Mouse (Mus musculus) small intestine, adult 2 months (tissue): ENCODE measurements around the gene Gabbr2. TPM values are rescaled to one million over a fixed set of nuclear protein-coding genes. Genes with fewer than 3 reads are reported as not detected.
A peak's percentile ranks its signal among the peaks of the same experiment; 100 is the strongest.

Source experiments
- H3K27ac ChIP-seq: fragments of 200-500 bp; 2 replicates; pipeline ENCODE4 v1.5.1; 2012; ENCODE audit warnings: low read depth, low read length, control low read depth, inconsistent platforms; ENCODE audit not compliant: insufficient read depth
- H3K27me3 ChIP-seq: fragments of 200-500 bp; 2 replicates; pipeline ENCODE4 v1.6.1; 2012; ENCODE audit warnings: mild to moderate bottlenecking, moderate library complexity, low read length, inconsistent platforms; ENCODE audit not compliant: control insufficient read depth, insufficient read depth
- H3K36me3 ChIP-seq: fragments of 200-500 bp; 2 replicates; pipeline ENCODE4 v1.6.1; 2012; ENCODE audit warnings: mild to moderate bottlenecking, low read length, control low read depth, inconsistent platforms; ENCODE audit not compliant: control insufficient read depth, insufficient read depth
- H3K4me1 ChIP-seq: fragments of 200-500 bp; 2 replicates; pipeline ENCODE4 v1.6.1; 2012; ENCODE audit warnings: low read length, inconsistent platforms, mixed read lengths; ENCODE audit not compliant: control insufficient read depth, insufficient read depth, insufficient read length
- H3K4me3 ChIP-seq: fragments of 200-500 bp; 2 replicates; pipeline ENCODE4 v1.5.1; 2012; ENCODE audit warnings: low read depth, mild to moderate bottlenecking, control low read depth, inconsistent platforms, low read length, moderate library complexity
- CTCF ChIP-seq: fragments of 200-500 bp; IDR thresholded peaks from 2 replicates; pipeline ENCODE4 v1.5.1; 2012; ENCODE audit warnings: low read depth, mild to moderate bottlenecking, control low read depth, inconsistent platforms, low read length, moderate library complexity, mixed read lengths; ENCODE audit not compliant: insufficient replicate concordance, insufficient read length; ENCODE audit errors: extremely low read depth
- POLR2A ChIP-seq: fragments of 200-500 bp; IDR thresholded peaks from 2 replicates; pipeline ENCODE4 v1.6.1; 2012; ENCODE audit warnings: low read depth, mild to moderate bottlenecking, control low read depth, inconsistent platforms, low read length, moderate library complexity
- WGBS: fragments of 180-500 bp; shearing (Covaris S2); methylation state at CpG from one replicate; pipeline ENCODE4 v1.1.7; 2018; 5-methylcytosine and 5-hydroxymethylcytosine counted together
- polyA plus RNA-seq: library from polyadenylated mRNA; depleted of rRNA; stranded (reverse); fragments of >200 nt; gene quantifications from 2 replicates; pipeline ENCODE4 v1.2.3, GENCODE M21; 2012

Gabbr2 gene
- polyA plus RNA-seq, 1 experiment: 0.74 TPM

- Histone ChIP-seq H3K36me3 (no peaks in the 10 kb centered on the region), H3K4me3 (no peak overlapping the region), H3K4me1 (peaks cover 8% of the 10 kb centered on the region), H3K27me3 (no peaks in the 10 kb centered on the region), H3K27ac (no peak overlapping the region)
- TF ChIP-seq CTCF (no peak), POLR2A (no peak)
- WGBS: 61% methylated on average over 11 of the region's 11 CpGs
These were observed 323.1 kb downstream of the Gabbr2 start for GRCm38 (mm10) chr4:46668620-46669019.

- Histone ChIP-seq H3K27ac (no peak overlapping the region), H3K27me3 (no peaks in the 10 kb centered on the region), H3K36me3 (no peaks in the 10 kb centered on the region), H3K4me3 (no peak overlapping the region), H3K4me1 (peaks cover 8% of the 10 kb centered on the region)
- TF ChIP-seq CTCF (no peak), POLR2A (no peak)
- WGBS: 76% methylated on average over 5 of the region's 5 CpGs
These were observed 325.3 kb downstream of the Gabbr2 start for GRCm38 (mm10) chr4:46666420-46666819.

DNA sequence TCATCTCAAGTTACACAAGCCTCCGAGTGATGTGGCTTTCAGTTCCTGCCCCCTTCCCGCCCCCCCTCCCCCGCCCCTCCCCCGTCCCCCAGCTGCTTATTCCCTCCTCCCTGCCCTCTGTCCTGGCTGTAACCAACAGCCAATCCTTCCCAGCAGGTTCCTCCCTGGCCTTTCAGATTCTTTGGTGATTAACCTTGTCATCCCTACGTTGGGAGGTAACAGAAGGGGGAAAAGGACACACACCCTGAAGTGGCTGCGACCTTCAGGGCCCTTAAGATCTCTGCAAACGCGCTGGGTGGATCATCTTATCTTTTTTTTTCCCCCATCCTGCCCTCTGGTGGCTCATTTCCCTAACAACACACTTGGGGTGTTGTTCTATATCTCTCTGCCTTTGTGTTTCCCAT lies 326.3 kb downstream of the Gabbr2 start:
- no peaks in the 10 kb centered on the region for H3K27me3 ChIP-seq
- no peak overlapping the region for H3K4me3 ChIP-seq
- TF ChIP-seq CTCF (peak; percentile 13; the same call in 1 of the 2 replicates), POLR2A (no peak)
- no peaks in the 10 kb centered on the region for H3K36me3 ChIP-seq
- WGBS: 13% methylated on average over 8 of the region's 8 CpGs
- no peak overlapping the region for H3K27ac ChIP-seq
- H3K4me1 ChIP-seq: peaks cover 8% of the 10 kb centered on the region

DNA sequence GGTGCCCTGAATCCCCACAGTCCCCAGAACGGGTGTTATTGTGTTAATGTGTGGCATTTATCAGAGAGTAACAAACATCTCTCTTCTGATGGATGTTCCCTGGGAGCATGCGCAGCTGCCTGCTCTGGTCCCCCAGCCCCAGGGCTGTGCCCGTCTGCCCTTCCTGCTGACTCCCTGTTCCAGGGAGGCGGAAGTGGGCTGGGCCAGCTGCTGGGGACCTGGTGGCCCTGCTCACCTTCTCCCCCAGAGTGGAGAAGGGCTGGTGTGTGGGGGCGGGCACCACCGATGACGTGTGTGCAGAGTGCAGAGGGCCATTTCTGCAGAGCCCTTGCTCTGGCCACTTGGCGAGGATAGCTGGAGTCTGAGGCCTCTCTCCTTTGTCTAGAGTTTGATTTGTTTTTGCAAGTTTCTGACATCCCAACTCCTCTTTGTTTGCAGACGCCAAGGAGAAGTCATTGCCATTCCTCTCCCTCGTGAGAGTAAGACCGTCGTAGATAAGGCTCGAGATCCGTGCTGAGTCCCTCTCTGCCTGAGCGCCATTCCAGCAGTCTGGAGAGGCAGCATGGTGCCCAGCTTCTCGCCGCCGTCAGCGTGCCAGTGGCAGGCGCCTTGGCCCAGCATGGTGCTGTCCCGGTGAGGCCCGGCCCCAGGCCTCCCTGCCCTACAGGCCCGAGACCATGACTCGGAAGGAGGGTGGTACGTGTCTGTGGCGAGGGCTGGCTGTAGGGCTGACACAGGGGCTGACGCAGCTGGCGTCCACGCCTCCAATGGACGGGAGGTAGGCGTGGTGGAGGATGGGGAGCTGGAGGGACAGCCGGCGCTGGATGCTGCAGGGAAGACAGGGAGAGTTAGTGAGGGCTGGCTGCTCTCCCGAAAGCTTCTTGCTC lies 327.3 kb downstream of the Gabbr2 start:
- H3K4me1 ChIP-seq: peaks cover 8% of the 10 kb centered on the region
- no peaks in the 10 kb centered on the region for H3K27me3 ChIP-seq
- H3K27ac ChIP-seq: no peak overlapping the region
- WGBS: 11% methylated on average over 34 of the region's 34 CpGs
- H3K4me3 ChIP-seq: peak overlapping the region; percentile 31
- no peaks in the 10 kb centered on the region for H3K36me3 ChIP-seq
- TF ChIP-seq CTCF (no peak), POLR2A (no peak)

DNA sequence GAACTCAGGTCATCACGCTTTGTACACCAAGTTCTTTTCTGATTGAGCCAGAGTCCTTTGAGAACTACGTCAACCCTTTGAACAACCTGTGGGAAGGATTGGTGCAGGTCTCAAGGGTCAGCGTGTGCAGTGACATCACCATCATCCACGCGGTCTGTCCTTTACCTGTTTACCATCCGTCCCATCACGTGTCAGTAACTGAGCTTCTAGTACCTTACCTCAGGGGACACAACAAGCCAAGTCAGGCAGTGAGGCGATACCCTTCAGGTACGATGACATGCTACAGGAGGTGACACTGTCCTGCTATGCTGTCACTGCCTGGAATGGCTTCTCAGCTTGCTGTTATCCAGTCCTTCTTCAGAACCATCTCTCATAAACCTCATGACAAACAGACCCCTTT lies 330.2 kb downstream of the Gabbr2 start:
- Histone ChIP-seq H3K4me1 (peaks cover 8% of the 10 kb centered on the region), H3K27ac (no peak overlapping the region), H3K36me3 (no peaks in the 10 kb centered on the region), H3K4me3 (no peak overlapping the region), H3K27me3 (no peaks in the 10 kb centered on the region)
- WGBS: 45% methylated on average over 9 of the region's 9 CpGs
- no peak for TF ChIP-seq CTCF
- no peak for TF ChIP-seq POLR2A

- Histone ChIP-seq H3K4me1 (peaks cover 3% of the 10 kb centered on the region), H3K36me3 (no peaks in the 10 kb centered on the region), H3K27me3 (no peaks in the 10 kb centered on the region), H3K4me3 (no peak overlapping the region), H3K27ac (no peak overlapping the region)
- 73% methylated on average over 5 of the region's 5 CpGs for WGBS
- TF ChIP-seq POLR2A (no peak), CTCF (no peak)
These were observed 332.7 kb downstream of the Gabbr2 start for GRCm38 (mm10) chr4:46658946-46659345.

DNA sequence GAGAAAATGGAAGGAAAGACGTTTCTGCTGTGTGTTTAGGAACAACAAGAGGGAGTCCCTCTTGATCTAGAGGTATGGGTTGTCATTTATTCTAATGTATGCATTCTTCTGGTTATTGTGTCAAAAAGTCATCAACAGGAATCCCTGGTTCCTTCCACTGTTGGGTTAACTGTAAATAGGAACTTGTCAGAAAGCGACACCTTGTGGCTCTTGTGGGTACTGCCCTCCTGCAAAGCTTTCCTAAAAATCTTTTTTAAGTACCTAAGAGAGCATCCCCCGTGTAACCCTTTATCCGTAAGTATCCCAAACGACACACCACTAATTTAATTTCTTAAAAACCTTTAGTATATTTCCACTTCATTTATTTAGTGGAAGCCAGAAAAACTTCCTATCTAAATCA lies 334.6 kb downstream of the Gabbr2 start:
- H3K4me1 ChIP-seq: peaks cover 2% of the 10 kb centered on the region
- H3K27ac ChIP-seq: no peak overlapping the region
- TF ChIP-seq CTCF: no peak
- TF ChIP-seq POLR2A: no peak
- H3K27me3 ChIP-seq: no peaks in the 10 kb centered on the region
- WGBS: 4% methylated on average over 5 of the region's 5 CpGs
- H3K36me3 ChIP-seq: no peaks in the 10 kb centered on the region
- no peak overlapping the region for H3K4me3 ChIP-seq

DNA sequence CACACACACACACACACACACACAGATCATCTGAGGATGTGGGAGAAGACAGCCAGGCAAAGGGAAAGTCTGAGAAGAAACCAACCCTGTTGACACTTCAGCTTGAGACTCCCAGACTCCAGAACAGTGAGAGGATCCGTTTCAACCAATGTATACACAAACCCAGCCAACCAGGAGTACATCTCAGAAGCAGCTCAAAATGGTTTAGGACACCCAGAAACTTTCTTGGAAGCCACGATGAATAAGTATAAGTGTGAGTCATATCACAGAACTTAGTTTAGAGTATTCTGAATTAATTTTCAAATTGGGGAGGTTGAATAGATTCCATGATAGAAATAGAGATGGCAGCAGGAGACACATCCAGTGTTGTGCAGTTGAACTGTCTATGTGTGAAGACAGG lies 335.7 kb downstream of the Gabbr2 start:
- 70% methylated on average over 2 of the region's 2 CpGs for WGBS
- H3K27ac ChIP-seq: no peak overlapping the region

More for the DNA sequence above, 335.7 kb downstream of the Gabbr2 start:
- H3K4me1 ChIP-seq: peaks cover 2% of the 10 kb centered on the region
- H3K4me3 ChIP-seq: no peak overlapping the region
- H3K27me3 ChIP-seq: no peaks in the 10 kb centered on the region
- TF ChIP-seq POLR2A: no peak
- no peak for TF ChIP-seq CTCF
- H3K36me3 ChIP-seq: no peaks in the 10 kb centered on the region
